Mouse (Mus musculus) embryonic facial prominence, embryonic 11.5 days (tissue): ENCODE data around the gene Cers5. TPM values are rescaled to one million over a fixed set of nuclear protein-coding genes. Genes with fewer than 3 reads are reported as not detected.

Experiments used
- polyA plus RNA-seq: library from polyadenylated mRNA; unstranded; fragments of >200 nt; fragmentation: Nextera tagmentation; extraction: Ambion mirVana; gene quantifications from 2 replicates; pipeline ENCODE4 v1.2.1, GENCODE M21; 2014

The Cers5 gene
- polyA plus RNA-seq, 1 experiment from 2014 or later = 64.6 TPM

Other genes starting within 250 kb of the Cers5 start
- 0.24 and 0.66 TPM in 2 replicates for gene Faim2, start 244.7 kb downstream of the Cers5 start, polyA plus RNA-seq
- not detected in 2 replicates for gene Aqp2, start 193.8 kb downstream of the Cers5 start, polyA plus RNA-seq
- not detected in 2 replicates for gene Aqp5, start 182.1 kb downstream of the Cers5 start, polyA plus RNA-seq
- gene Aqp6, start 171.5 kb downstream of the Cers5 start, polyA plus RNA-seq = 0.26 TPM in 1 of 2 replicates, not detected in the other
- 147 and 152 TPM in 2 replicates for gene Racgap1, start 121.2 kb downstream of the Cers5 start, polyA plus RNA-seq
- gene Asic1, start 102.5 kb downstream of the Cers5 start, polyA plus RNA-seq = 2.6 and 4.1 TPM in 2 replicates
- gene Smarcd1, start 70.8 kb downstream of the Cers5 start, polyA plus RNA-seq = 66.8 and 81.1 TPM in 2 replicates
- not detected in 2 replicates for gene Gm17349, start 67.4 kb downstream of the Cers5 start, polyA plus RNA-seq
- 0.10 and 0.18 TPM in 2 replicates for gene Gpd1, start 55.4 kb downstream of the Cers5 start, polyA plus RNA-seq
- gene Cox14, start 47.3 kb downstream of the Cers5 start, polyA plus RNA-seq = 122 and 152 TPM in 2 replicates
- gene Lima1, start 102.6 kb upstream of the Cers5 start, polyA plus RNA-seq = 75.3 and 80.8 TPM in 2 replicates
- not detected in 2 replicates for gene Fam186a, start 194.2 kb upstream of the Cers5 start, polyA plus RNA-seq
- gene Larp4, start 197.2 kb upstream of the Cers5 start, polyA plus RNA-seq = 36.4 and 37.0 TPM in 2 replicates